Mouse (Mus musculus) neural tube, embryonic 14.5 days (tissue): Measurements from ENCODE around the gene Cdk2ap2. TPM values are rescaled to one million over a fixed set of nuclear protein-coding genes. Genes with fewer than 3 reads are reported as not detected.
A peak's percentile ranks its signal among the peaks of the same experiment; 100 is the strongest.
"Not testable (repeated sequence)": the region's sequence is repeated elsewhere in the genome, so short reads cannot be mapped to it uniquely, and the experiment has no call there.

Source experiments
- ATAC-seq: fragments of 200-750 bp; cut with Nextera tagmentation; 2 replicates; pipeline ENCODE4 v1.8.0; 2017; ENCODE audit warnings: low read depth, mild to moderate bottlenecking, moderate TSS enrichment, moderate library complexity
- H3K27ac ChIP-seq: fragments of 300-500 bp; sonication (generic); 2 replicates; pipeline ENCODE4 v1.5.1; 2014; ENCODE audit warnings: low read depth, mild to moderate bottlenecking, control low read depth, low read length, moderate library complexity, mixed read lengths
- H3K27me3 ChIP-seq: fragments of 300-500 bp; sonication (generic); 2 replicates; pipeline ENCODE4 v1.6.1; 2014; ENCODE audit warnings: low read length; ENCODE audit not compliant: control insufficient read depth, insufficient read depth
- H3K36me3 ChIP-seq: fragments of 300-500 bp; sonication (generic); 2 replicates; pipeline ENCODE4 v1.6.1; 2014; ENCODE audit warnings: low read length, mixed read lengths; ENCODE audit not compliant: control insufficient read depth, insufficient read depth
- H3K4me1 ChIP-seq: fragments of 300-500 bp; sonication (generic); 2 replicates; pipeline ENCODE4 v1.6.1; 2014; ENCODE audit warnings: low read length; ENCODE audit not compliant: control insufficient read depth, insufficient read depth
- H3K4me2 ChIP-seq: fragments of 300-500 bp; sonication (generic); 2 replicates; pipeline ENCODE4 v1.6.1; 2014; ENCODE audit warnings: mild to moderate bottlenecking, low read depth, low read length, control low read depth
- H3K4me3 ChIP-seq: fragments of 300-500 bp; sonication (generic); 2 replicates; pipeline ENCODE4 v1.5.1; 2014; ENCODE audit warnings: low read depth, low read length, control low read depth, mixed read lengths
- H3K9ac ChIP-seq: fragments of 300-500 bp; sonication (generic); replicated peaks from 2 replicates; pipeline ENCODE4 v1.6.1; 2014; ENCODE audit warnings: low read depth, mild to moderate bottlenecking, control low read depth, low read length, mixed read lengths
- H3K9me3 ChIP-seq: fragments of 300-500 bp; sonication (generic); 2 replicates; pipeline ENCODE4 v1.6.1; 2016; ENCODE audit warnings: low read length; ENCODE audit not compliant: control insufficient read depth
- WGBS: fragments of 180-500 bp; shearing (Covaris S2); extraction: QIAGEN DNeasy Blood & Tissue Kit; methylation state at CpG from one replicate; pipeline ENCODE4 v1.1.7; 2014; 5-methylcytosine and 5-hydroxymethylcytosine counted together
- polyA plus RNA-seq: library from polyadenylated mRNA; unstranded; fragments of >200 nt; fragmentation: Nextera tagmentation; extraction: Ambion mirVana; gene quantifications from 2 replicates; pipeline ENCODE4 v1.2.1, GENCODE M21; 2014

The Cdk2ap2 gene
- polyA plus RNA-seq, 1 experiment from 2014 or later: 81.1 TPM

GRCm38 (mm10) chr19:4114551-4114950, 17.6 kb downstream of the Cdk2ap2 start:
- H3K36me3 ChIP-seq: peaks cover 45% of the 10 kb centered on the region
- H3K9me3 ChIP-seq: no peaks in the 10 kb centered on the region
- no peak for ATAC-seq
- no peaks in the 10 kb centered on the region for H3K4me1 ChIP-seq
- no peak overlapping the region for H3K4me2 ChIP-seq
- WGBS: 93% methylated on average over 10 of the region's 10 CpGs
- H3K27me3 ChIP-seq: no peaks in the 10 kb centered on the region
- no peak overlapping the region for H3K9ac ChIP-seq
- no peak overlapping the region for H3K27ac ChIP-seq
- H3K4me3 ChIP-seq: no peak overlapping the region

- Histone ChIP-seq H3K9me3 (no peaks in the 10 kb centered on the region), H3K4me2 (no peak overlapping the region), H3K27ac (no peak overlapping the region), H3K9ac (no peak overlapping the region), H3K4me1 (no peaks in the 10 kb centered on the region), H3K36me3 (peaks cover 40% of the 10 kb centered on the region), H3K4me3 (no peak overlapping the region), H3K27me3 (no peaks in the 10 kb centered on the region)
- no peak for ATAC-seq
- 96% methylated on average over 10 of the region's 10 CpGs for WGBS
Observed at GRCm38 (mm10) chr19:4115144-4115543, 18.2 kb downstream of the Cdk2ap2 start.

DNA sequence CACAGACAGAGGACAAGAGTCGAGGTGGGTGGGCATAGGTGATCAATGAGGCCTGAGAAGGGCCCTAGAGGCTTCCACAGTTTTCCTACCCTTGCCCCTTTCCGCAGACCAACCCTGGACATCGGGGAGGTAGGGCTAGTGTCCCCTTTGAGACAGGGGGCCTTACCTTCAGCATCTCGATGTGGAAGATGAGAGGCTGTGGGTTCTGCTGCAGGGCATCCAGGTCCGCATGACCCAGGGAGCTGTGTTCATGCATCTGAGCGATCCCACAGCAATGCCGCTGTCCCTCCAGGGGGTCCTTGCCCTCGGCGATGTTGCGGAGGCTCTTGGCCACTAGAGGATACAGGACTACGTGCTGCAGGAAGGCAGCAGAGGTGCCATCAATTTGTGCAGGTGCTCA, 18.8 kb downstream of the Cdk2ap2 start:
- H3K36me3 ChIP-seq: peaks cover 40% of the 10 kb centered on the region
- no peak for ATAC-seq
- 83% methylated on average over 11 of the region's 11 CpGs for whole genome bisulfite sequencing

DNA sequence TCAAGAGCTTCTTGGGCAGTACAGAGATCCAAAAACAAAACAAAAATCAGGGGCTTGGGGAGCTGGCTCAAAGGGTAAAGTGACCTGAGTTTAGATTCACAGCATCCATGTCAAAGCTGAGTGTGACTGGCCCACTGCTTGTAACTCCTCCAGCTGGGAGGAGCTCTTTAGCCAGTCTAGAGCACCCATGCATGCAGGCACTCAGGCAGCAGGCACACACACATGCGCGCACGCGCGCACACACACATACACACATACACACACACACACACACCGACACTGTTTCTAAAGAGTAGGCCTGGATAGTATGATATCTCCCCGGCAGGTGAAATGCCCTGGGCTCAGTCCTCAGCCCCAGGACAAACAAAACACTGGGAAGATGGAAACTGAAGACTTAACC, 20.0 kb downstream of the Cdk2ap2 start:
- Histone ChIP-seq H3K9me3 (no peaks in the 10 kb centered on the region), H3K9ac (no peak overlapping the region), H3K36me3 (peaks cover 36% of the 10 kb centered on the region), H3K4me1 (peaks cover 6% of the 10 kb centered on the region; the same call in 1 of the 2 replicates), H3K27me3 (no peaks in the 10 kb centered on the region), H3K27ac (no peak overlapping the region), H3K4me3 (no peak overlapping the region), H3K4me2 (no peak overlapping the region)
- ATAC-seq: no peak
- 98% methylated on average over 7 of the region's 7 CpGs for WGBS

More for the DNA sequence above, 18.8 kb downstream of the Cdk2ap2 start:
- Histone ChIP-seq H3K4me2 (no peak overlapping the region), H3K27me3 (no peaks in the 10 kb centered on the region), H3K9ac (no peak overlapping the region), H3K9me3 (no peaks in the 10 kb centered on the region), H3K4me1 (peaks cover 6% of the 10 kb centered on the region; the same call in 1 of the 2 replicates), H3K4me3 (no peak overlapping the region), H3K27ac (no peak overlapping the region)

DNA sequence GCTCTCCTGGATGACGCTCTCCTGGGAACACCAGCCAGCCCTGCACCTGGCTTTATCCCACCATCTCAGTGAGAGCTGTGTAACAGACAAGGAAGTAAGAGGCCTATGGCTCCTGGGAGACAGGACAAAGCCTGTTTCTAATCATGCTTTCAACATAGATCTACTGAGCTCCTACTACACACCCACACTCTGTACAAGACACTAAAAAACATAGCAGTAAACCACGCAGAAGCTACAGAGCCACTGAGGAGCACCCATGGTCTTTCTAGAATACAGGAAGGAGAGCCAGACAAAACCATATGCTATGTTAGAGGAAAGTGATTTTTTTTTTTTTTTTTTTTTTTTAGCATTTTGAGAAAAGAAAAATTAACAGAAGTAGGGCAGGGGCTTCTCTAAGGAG, 21.4 kb downstream of the Cdk2ap2 start:
- H3K4me1 ChIP-seq: peaks cover 6% of the 10 kb centered on the region; the same call in 1 of the 2 replicates
- H3K27ac ChIP-seq: no peak overlapping the region
- H3K36me3 ChIP-seq: peaks cover 27% of the 10 kb centered on the region
- H3K9ac ChIP-seq: no peak overlapping the region
- no peaks in the 10 kb centered on the region for H3K27me3 ChIP-seq
- no peak for ATAC-seq
- H3K9me3 ChIP-seq: no peaks in the 10 kb centered on the region
- H3K4me3 ChIP-seq: no peak overlapping the region
- H3K4me2 ChIP-seq: no peak overlapping the region
- WGBS: 97% methylated on average over 2 of the region's 2 CpGs

DNA sequence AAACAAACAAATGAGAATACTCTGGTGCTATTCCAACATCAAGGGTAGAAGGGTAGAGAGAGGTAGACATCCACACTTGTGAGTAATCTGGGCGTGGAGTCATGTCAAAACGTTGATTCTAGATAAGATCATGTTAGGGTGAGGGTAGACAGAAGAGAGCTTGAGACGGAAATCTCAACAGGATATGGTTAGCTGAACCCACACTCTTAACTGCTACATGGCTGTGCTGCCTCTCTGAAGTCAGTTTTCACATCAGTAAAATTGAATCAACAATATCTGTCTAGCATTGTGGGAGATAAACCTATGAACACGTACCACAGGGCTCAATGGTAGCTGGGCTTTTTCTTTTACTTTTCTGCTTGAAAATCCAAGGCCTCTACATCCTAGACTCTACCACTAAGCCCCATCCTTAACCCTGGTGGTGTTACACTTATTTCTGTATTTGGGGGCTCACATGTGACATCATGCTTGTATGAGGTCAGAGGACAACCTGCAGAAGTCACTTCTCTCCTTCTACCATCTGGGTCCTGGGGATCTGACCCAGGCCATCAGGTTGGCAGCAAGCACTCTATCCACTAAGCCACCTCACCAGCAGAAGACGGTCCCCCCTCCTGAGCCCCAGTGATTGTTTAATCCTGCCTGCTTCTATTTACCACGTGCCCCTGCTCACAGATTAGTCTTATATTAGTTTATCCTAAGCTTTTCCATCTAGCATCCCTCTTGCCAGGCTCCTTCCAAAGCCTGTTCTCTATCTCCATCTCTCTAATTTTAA, 22.9 kb downstream of the Cdk2ap2 start:
- WGBS: 95% methylated on average over 6 of the region's 6 CpGs
- H3K27me3 ChIP-seq: no peaks in the 10 kb centered on the region
- peaks cover 12% of the 10 kb centered on the region for H3K36me3 ChIP-seq
- H3K4me3 ChIP-seq: no peak overlapping the region
- H3K4me2 ChIP-seq: no peak overlapping the region
- no peak overlapping the region for H3K9ac ChIP-seq
- H3K4me1 ChIP-seq: peaks cover 6% of the 10 kb centered on the region; the same call in 1 of the 2 replicates
- ATAC-seq: no peak
- no peak overlapping the region for H3K27ac ChIP-seq
- no peaks in the 10 kb centered on the region for H3K9me3 ChIP-seq

GRCm38 (mm10) chr19:4120496-4120895, 23.5 kb downstream of the Cdk2ap2 start:
- peak overlapping the region; percentile 41 for H3K4me2 ChIP-seq
- H3K4me1 ChIP-seq: peaks cover 6% of the 10 kb centered on the region; the same call in 1 of the 2 replicates
- WGBS: 93% methylated on average over 2 of the region's 2 CpGs
- no peak for ATAC-seq
- H3K27me3 ChIP-seq: no peaks in the 10 kb centered on the region
- no peak overlapping the region for H3K9ac ChIP-seq
- peaks cover 6% of the 10 kb centered on the region for H3K36me3 ChIP-seq
- no peak overlapping the region for H3K27ac ChIP-seq
- H3K4me3 ChIP-seq: peak overlapping the region; percentile 40; the same call in 1 of the 2 replicates
- H3K9me3 ChIP-seq: no peaks in the 10 kb centered on the region

DNA sequence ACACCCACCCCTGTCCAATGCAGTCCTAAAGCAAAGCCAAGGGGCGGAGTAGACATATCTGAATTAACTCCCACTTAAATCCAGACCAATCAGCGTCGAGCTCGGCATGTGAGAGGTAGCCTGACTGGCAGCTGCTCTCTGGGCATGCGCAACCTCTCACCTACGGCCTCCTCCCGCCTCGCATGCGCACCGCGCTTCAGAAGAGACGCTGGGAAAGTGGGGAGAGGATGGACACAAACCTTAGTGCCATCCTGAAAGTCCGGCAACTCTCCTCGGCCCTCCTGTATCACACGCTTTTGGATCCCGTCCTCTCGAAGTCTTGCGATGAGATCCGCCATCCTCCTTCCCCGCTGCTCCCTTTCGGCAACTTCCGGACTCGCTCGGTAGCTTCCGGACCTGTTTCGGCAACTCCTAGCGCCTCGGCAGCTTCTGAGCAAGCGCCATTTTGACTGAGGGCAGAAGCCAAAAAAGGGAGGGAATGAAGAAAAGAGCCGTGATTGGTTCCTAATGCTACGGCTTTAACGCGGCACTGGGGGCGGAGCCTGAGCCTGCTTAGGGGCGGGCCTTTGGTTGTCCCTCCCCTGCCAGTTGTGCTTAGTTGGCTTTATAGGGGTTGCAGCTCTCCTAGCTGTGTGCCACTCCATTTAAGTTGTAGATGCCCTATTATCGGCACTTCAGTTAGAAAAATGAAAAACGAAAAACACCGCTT, 24.3 kb downstream of the Cdk2ap2 start:
- Histone ChIP-seq H3K4me1 (peaks cover 6% of the 10 kb centered on the region; the same call in 1 of the 2 replicates), H3K4me2 (peak overlapping the region; percentile 41), H3K4me3 (peak overlapping the region; percentile 40), H3K9ac (peak overlapping the region; percentile 43; the same call in 1 of the 2 replicates), H3K27me3 (no peaks in the 10 kb centered on the region), H3K36me3 (peaks cover 4% of the 10 kb centered on the region; the same call in 1 of the 2 replicates), H3K9me3 (no peaks in the 10 kb centered on the region), H3K27ac (peak overlapping the region; percentile 76; the same call in 1 of the 2 replicates)
- peak; percentile 84 for ATAC-seq
- 4% methylated on average over 38 of the region's 38 CpGs for WGBS

DNA sequence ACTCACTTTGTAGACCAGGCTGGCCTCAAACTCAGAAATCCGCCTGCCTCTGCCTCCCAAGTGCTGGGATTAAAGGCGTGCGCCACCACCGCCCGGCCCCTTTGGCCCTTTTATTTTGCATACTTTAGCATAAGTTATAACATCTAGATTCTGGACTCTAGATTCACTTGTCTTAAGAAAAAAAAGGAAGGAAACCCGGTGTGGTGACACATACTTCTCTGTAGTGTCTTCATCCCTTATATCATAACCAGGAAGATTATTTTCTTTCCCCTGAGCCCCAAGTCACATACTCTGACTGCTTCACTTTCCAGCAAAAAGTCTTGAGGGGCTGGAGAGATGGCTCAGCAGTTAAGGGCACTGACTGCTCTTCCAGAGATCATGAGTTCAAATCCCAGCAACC, 24.9 kb downstream of the Cdk2ap2 start:
- peaks cover 10% of the 10 kb centered on the region for H3K4me1 ChIP-seq
- H3K4me3 ChIP-seq, H3K4me2 ChIP-seq, H3K9ac ChIP-seq, H3K36me3 ChIP-seq, H3K27me3 ChIP-seq, ATAC-seq, H3K9me3 ChIP-seq, H3K27ac ChIP-seq: not testable (repeated sequence)
- 56% methylated on average over 6 of the region's 6 CpGs for WGBS
